Mouse (Mus musculus) heart, embryonic 14.5 days (tissue): ENCODE data around the gene A930004D18Rik. TPM values are rescaled to one million over a fixed set of nuclear protein-coding genes. Genes with fewer than 3 reads are reported as not detected.
A peak's percentile ranks its signal among the peaks of the same experiment; 100 is the strongest.

Source experiments
- microRNA-seq: library from miRNA; unstranded; fragments of <30 nt; microRNA quantifications from one replicate; pipeline ENCODE4, GENCODE M21; 2016
- polyA plus RNA-seq: library from polyadenylated mRNA; unstranded; fragments of >200 nt; fragmentation: Nextera tagmentation; extraction: Ambion mirVana; gene quantifications from 2 replicates; pipeline ENCODE4 v1.2.1, GENCODE M21; 2014

A930004D18Rik gene
- polyA plus RNA-seq, 1 experiment from 2014 or later = 5.8 TPM

Small RNA genes within 50 kb of the gene (microRNA-seq; reads per million reads assigned to microRNA genes)
- 9.2 reads per million, percentile 21 among the genes with 10 or more reads in this experiment for gene Mir7655

Other genes starting within 250 kb of the A930004D18Rik start
- not detected in 2 replicates for gene H2al2a, start 40.8 kb downstream of the A930004D18Rik start, polyA plus RNA-seq
- 4.7 and 6.4 TPM in 2 replicates for gene Skida1, start 11.3 kb upstream of the A930004D18Rik start, polyA plus RNA-seq
- 24.4 and 27.1 TPM in 2 replicates for gene Mllt10, start 17.5 kb upstream of the A930004D18Rik start, polyA plus RNA-seq